Mouse (Mus musculus) Patski (cell line): ENCODE measurements around the gene Zdhhc7. TPM values are rescaled to one million over a fixed set of nuclear protein-coding genes. Genes with fewer than 3 reads are reported as not detected.

Source experiments
- ATAC-seq: fragments of 100-300 bp; one replicate; pipeline ENCODE4 v1.8.0; 2021
- CTCF ChIA-PET: fragments of 350-600 bp; sonication (Branson Sonifier 250); formaldehyde crosslinking; loops from one replicate; lab custom pipeline; 2022; ENCODE audit warnings: inconsistent platforms; lab: Charles Lee
- POLR2A ChIA-PET: fragments of 350-600 bp; sonication (Branson Sonifier 250); formaldehyde crosslinking; loops from one replicate; lab custom pipeline; 2022; ENCODE audit warnings: antibody characterized with exemption, inconsistent platforms; lab: Charles Lee
- DNase-seq: peaks from one replicate; pipeline ENCODE4 v3.0.0-alpha.2; 2011; ENCODE audit warnings: low read depth, low spot score
- H3K27me3 ChIP-seq: fragments of 371-371 bp; one replicate; pipeline ENCODE4 v1.5.1; 2021
- CTCF ChIP-seq: fragments of 100-300 bp; IDR thresholded peaks from one replicate; pipeline ENCODE4 v1.5.1; 2021
- in situ Hi-C: fragments of 300-500 bp; cut with MboI; formaldehyde crosslinking; loops from 3 replicates; pipeline ENCODE4 v1.11.1; 2018; ENCODE audit warnings: low pct_unique_long_range_greater_than_20kb, mixed read lengths
- polyA plus RNA-seq: library from polyadenylated mRNA; unstranded; gene quantifications from one replicate; pipeline ENCODE4 v1.2.3, GENCODE M21; 2021

The Zdhhc7 gene
- polyA plus RNA-seq, 1 experiment from 2014 or later: 48.8 TPM

GRCm38 (mm10) chr8:120114315-120114841, 13.1 kb upstream of the Zdhhc7 start:
- ChIA-PET CTCF (interaction anchor here (1.2 to 1.8 kb wide), 3 partner anchors 9 to 50 kb away, joined by 3 to 5 read pairs (median 3); no protein-coding TSS in a partner anchor), POLR2A (no interaction called here)
- H3K27me3 ChIP-seq: no peaks in the 10 kb centered on the region
- ATAC-seq (peak; percentile 25), DNase-seq (no peak)
- in situ Hi-C loops: no loop called here
- no peak for TF ChIP-seq CTCF

- no peaks in the 10 kb centered on the region for H3K27me3 ChIP-seq
- CTCF ChIA-PET: interaction anchor here (1.2 to 1.4 kb wide), 2 partner anchors 9 to 10 kb away, joined by 3 read pairs; no protein-coding TSS in a partner anchor
- POLR2A ChIA-PET: interaction anchor here (0.5 to 1.0 kb wide), 2 partner anchors 14 to 143 kb away, joined by 3 read pairs; no protein-coding TSS in a partner anchor
- DNase-seq (peak; percentile 96), ATAC-seq (peak; percentile 91)
- in situ Hi-C loops: no loop called here
- TF ChIP-seq CTCF: no peak
Observed at GRCm38 (mm10) chr8:120113758-120114255, 12.5 kb upstream of the Zdhhc7 start, which contains the start of gene 6430548M08Rik. 6430548M08Rik (plus strand) TSS chr8:120114152.

- ChIA-PET CTCF (interaction anchor here (1.2 to 1.4 kb wide), 3 partner anchors 8 to 11 kb away, joined by 3 read pairs; no protein-coding TSS in a partner anchor), POLR2A (interaction anchor here (0.5 to 1.0 kb wide), 3 partner anchors 13 to 142 kb away, joined by 3 read pairs; no protein-coding TSS in a partner anchor)
- DNase-seq (no peak), ATAC-seq (peak; percentile 33)
- no peaks in the 10 kb centered on the region for H3K27me3 ChIP-seq
- no peak for TF ChIP-seq CTCF
- in situ Hi-C loops: no loop called here
Observed at GRCm38 (mm10) chr8:120113306-120113705, 12.0 kb upstream of the Zdhhc7 start.

GRCm38 (mm10) chr8:120112535-120112934, 11.3 kb upstream of the Zdhhc7 start:
- no peak for ATAC-seq
- no peak for TF ChIP-seq CTCF
- in situ Hi-C loops: no loop called here

DNA sequence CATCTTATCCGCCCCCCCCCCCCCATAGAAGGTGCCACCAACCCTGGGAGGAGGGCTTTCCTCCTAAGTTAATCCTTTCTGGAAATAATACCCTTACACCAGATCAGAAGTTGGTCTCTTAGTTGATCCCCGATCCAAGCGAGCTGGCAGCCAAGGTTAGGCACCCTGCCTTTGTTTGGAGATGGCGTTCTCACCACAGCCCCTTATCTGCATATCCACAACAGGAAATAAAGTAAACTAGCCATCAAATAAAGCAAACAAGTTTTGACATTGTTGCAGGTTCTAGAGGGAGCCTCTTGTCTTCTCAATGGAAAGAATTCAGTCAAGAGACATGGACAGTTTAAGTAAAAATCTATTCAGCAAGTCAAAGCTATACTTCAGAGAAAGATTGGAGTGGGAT, 10.1 kb upstream of the Zdhhc7 start:
- no peaks in the 10 kb centered on the region for H3K27me3 ChIP-seq
- ChIA-PET CTCF (no interaction called here), POLR2A (interaction anchor here (0.7 kb wide), 1 partner anchor 20 kb away, joined by 3 read pairs; no protein-coding TSS in a partner anchor)
- ATAC-seq: no peak
- no peak for TF ChIP-seq CTCF
- DNase-seq: no peak
- in situ Hi-C loops: no loop called here

More at GRCm38 (mm10) chr8:120112535-120112934, 11.3 kb upstream of the Zdhhc7 start:
- no peaks in the 10 kb centered on the region for H3K27me3 ChIP-seq
- CTCF ChIA-PET: interaction anchor here (1.4 kb wide), 1 partner anchor 10 kb away, joined by 3 read pairs; no protein-coding TSS in a partner anchor
- no peak for DNase-seq
- POLR2A ChIA-PET: interaction anchor here (0.7 kb wide), 1 partner anchor 68 kb away, joined by 3 read pairs; no protein-coding TSS in a partner anchor

DNA sequence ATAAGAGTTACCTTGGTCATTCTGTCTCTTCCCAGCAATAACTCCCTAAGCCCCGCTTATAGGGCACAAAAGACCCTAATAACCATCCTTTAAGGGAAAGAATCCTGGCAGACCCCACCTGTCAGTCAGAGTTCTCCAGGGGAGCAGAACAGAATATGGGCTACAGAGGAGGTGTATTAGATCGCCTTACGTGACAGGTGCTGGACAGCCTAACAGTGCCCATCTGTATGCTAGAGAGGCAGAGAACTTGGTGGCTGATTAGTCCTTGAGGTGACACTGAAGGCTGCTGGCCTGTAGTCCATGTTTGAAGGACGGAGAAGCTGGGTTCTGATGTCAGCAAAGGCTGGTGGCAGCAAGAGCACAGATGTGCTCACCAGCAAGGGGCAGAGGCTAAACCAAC, 9.7 kb upstream of the Zdhhc7 start:
- CTCF ChIA-PET: no interaction called here
- ATAC-seq (no peak), DNase-seq (no peak)
- no peaks in the 10 kb centered on the region for H3K27me3 ChIP-seq
- POLR2A ChIA-PET: interaction anchor here (0.7 kb wide), 1 partner anchor 21 kb away, joined by 3 read pairs; no protein-coding TSS in a partner anchor
- TF ChIP-seq CTCF: no peak
- in situ Hi-C loops: no loop called here

GRCm38 (mm10) chr8:120109149-120109548, 7.9 kb upstream of the Zdhhc7 start:
- DNase-seq: no peak
- ATAC-seq: no peak
- TF ChIP-seq CTCF: no peak
- ChIA-PET POLR2A (no interaction called here), CTCF (no interaction called here)
- no peaks in the 10 kb centered on the region for H3K27me3 ChIP-seq
- in situ Hi-C loops: no loop called here

DNA sequence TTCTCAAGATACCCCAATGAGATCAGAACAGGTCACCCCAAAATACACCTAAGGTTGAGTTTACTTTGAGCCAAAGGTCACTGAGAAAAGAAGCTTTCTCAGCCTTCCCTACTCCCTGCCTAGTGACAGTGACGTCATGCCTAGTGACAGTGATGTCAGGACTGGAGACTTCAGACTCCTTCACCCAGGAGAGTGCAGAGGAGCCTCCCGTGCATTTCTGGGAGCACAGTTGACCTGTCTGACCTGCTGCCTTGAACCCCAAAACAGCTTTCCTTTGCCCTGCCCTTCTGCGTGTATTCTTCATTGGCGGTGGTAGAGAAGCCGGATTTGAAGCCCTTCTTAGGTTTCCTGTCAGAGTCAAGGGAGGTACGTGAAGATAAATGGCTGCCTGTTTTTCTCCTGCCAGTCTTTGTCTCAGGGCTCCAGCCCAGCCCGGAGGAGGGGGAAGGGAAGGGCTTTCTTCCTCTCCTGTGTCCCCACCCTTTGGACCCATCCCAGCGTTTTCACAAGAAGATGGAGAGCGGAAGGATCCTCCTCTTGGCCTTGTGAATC, 3.5 kb upstream of the Zdhhc7 start:
- in situ Hi-C loops: no loop called here
- ChIA-PET POLR2A (no interaction called here), CTCF (interaction anchor here (1.1 kb wide), 1 partner anchor 9 kb away, joined by 3 read pairs; the partner anchor contains the start of gene 6430548M08Rik)
- TF ChIP-seq CTCF: no peak
- no peaks in the 10 kb centered on the region for H3K27me3 ChIP-seq
- DNase-seq: no peak
- ATAC-seq: no peak

DNA sequence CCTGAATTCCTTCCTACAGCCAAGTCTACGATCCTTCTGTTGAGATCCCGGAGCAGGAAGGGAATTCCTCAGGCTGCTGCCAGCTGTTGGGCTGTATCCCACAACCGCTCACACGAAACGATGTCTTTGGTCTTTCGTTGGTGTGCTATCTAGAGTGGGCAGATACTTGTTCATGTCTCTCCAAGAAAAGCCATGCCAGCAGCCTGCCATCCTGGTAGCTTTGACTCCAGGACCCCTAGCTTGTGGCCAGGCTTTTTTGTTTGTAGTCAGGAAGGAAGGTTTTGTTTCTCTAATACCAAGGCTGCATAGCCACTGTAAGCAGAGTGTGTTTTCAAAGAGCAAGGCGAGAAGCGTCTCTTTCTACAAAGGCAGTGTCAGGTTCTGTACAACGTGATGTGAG, 2.6 kb upstream of the Zdhhc7 start:
- in situ Hi-C loops: no loop called here
- H3K27me3 ChIP-seq: no peaks in the 10 kb centered on the region
- TF ChIP-seq CTCF: no peak
- CTCF ChIA-PET: interaction anchor here (1.2 kb wide), 1 partner anchor 48 kb away, joined by 3 read pairs; no protein-coding TSS in a partner anchor
- POLR2A ChIA-PET: no interaction called here
- no peak for DNase-seq
- no peak for ATAC-seq

DNA sequence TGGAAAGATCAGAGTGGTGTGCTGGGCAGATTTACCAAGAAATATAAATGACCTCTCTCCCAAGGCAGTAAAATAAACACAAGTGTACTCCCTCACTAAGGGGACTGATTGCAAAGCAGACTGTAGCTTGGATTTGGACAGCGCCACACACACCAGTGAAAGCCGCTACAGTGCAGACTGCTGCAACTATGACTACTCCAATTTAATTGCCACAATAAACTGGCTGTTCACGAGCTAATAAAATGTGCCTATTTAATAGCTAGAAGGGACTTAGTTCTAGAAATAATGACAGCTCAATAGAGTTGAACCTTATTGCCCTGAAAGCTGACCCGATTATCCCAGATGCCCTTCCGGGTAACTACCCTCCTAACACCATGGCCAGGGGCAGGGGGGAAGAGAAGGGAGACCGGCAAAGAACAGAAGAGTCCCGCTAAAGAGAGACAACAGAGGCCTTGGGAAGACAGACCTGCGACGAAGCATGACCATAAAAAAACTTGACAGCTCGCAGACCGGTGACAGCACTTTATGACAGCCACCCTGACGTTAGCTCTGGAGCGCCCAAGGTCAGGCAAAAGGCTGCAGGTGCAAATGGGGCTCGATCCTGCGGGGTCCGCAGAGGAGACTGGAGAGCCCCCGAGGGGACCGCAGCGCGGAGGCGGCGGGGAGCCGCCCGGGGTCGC, 754 bp downstream of the Zdhhc7 start:
- no peaks in the 10 kb centered on the region for H3K27me3 ChIP-seq
- no peak for TF ChIP-seq CTCF
- POLR2A ChIA-PET: interaction anchor here (0.7 kb wide), 1 partner anchor 13 kb away, joined by 3 read pairs; no protein-coding TSS in a partner anchor
- in situ Hi-C loops: no loop called here
- DNase-seq: no peak
- CTCF ChIA-PET: interaction anchor here (1.4 kb wide), 1 partner anchor 10 kb away, joined by 8 read pairs; no protein-coding TSS in a partner anchor
- ATAC-seq: no peak
